Mouse (Mus musculus): Measurements from ENCODE around the gene Calb2. TPM values are rescaled to one million over a fixed set of nuclear protein-coding genes. Genes with fewer than 3 reads are reported as not detected.

The Calb2 gene
- polyA plus RNA-seq, 1 experiment from 2014 or later: 31.4 TPM

DNA sequence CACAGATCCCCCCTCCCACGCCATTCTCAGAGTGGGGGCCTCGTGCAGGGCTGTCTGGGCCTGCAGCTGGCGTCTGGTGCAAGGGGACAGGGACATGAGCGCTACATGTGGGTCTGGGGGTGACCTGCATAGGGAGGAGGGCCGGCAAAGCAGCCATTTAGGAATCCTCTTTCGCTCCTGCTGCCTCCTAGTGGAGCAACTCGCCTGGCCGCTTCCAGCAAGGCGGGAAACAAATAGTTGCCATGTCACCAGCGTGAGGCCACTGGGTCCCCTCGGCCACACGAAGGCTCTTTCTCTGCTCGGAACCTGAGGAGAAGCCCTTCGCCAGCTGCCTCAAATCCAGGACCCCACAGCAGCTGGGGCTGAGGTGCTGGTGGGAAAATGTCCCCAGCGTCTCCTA, 66.3 kb downstream of the Calb2 start:
- H3K36me3 ChIP-seq (replicated peaks): no peaks in the 10 kb centered on the region
- no peak overlapping the region for H3K4me3 ChIP-seq (replicated peaks)
- H3K9ac ChIP-seq: no peak overlapping the region
- H3K27ac ChIP-seq: no peak overlapping the region
- no peaks in the 10 kb centered on the region for H3K27me3 ChIP-seq
- H3K9me3 ChIP-seq: no peaks in the 10 kb centered on the region
- no peaks in the 10 kb centered on the region for H3K4me1 ChIP-seq
- no peak for ATAC-seq (ENCODE audit: low FRiP score)
- 89% methylated on average over 15 of the region's 15 CpGs for WGBS
- H3K4me2 ChIP-seq: no peak overlapping the region

- Histone ChIP-seq H3K27me3 (no peaks in the 10 kb centered on the region), H3K4me2 (no peak within 1 kb of the TSS), H3K4me1 (no peaks in the 10 kb centered on the region), H3K36me3 (replicated peaks) (no peaks in the 10 kb centered on the region), H3K27ac (no peak within 1 kb of the TSS), H3K4me3 (replicated peaks) (no peak within 1 kb of the TSS), H3K9me3 (no peaks in the 10 kb centered on the region), H3K9ac (no peak within 1 kb of the TSS)
- 87% methylated on average over 12 of the region's 12 CpGs for WGBS
- no peak for ATAC-seq (ENCODE audit: low FRiP score)
Measured at GRCm38 (mm10) chr8:110100907-110101306, 67.1 kb downstream of the Calb2 start, which contains the start of gene Gm21964. Gm21964 (plus strand) TSS chr8:110101207.

- Histone ChIP-seq H3K27ac (no peak overlapping the region), H3K36me3 (replicated peaks) (peaks cover 33% of the 10 kb centered on the region), H3K9ac (no peak overlapping the region), H3K27me3 (no peaks in the 10 kb centered on the region), H3K4me2 (no peak overlapping the region), H3K4me1 (no peaks in the 10 kb centered on the region), H3K9me3 (peaks cover 12% of the 10 kb centered on the region), H3K4me3 (replicated peaks) (no peak overlapping the region)
- WGBS: 84% methylated on average over 1 of the region's 1 CpGs
- ATAC-seq (ENCODE audit: low FRiP score): no peak
Measured at GRCm38 (mm10) chr8:110091869-110092268, 76.1 kb downstream of the Calb2 start.

Other genes starting within 250 kb of the Calb2 start
- gene Marveld3, start 206.0 kb downstream of the Calb2 start, polyA plus RNA-seq (2016; fragmentation: Nextera tagmentation; extraction: Ambion mirVana): 1.6 and 1.7 TPM in 2 replicates
- gene Tat, start 177.8 kb downstream of the Calb2 start, polyA plus RNA-seq (2016; fragmentation: Nextera tagmentation; extraction: Ambion mirVana): not detected in 2 replicates
- gene Chst4, start 128.5 kb downstream of the Calb2 start, polyA plus RNA-seq (2016; fragmentation: Nextera tagmentation; extraction: Ambion mirVana): not detected in 2 replicates
- gene Zfp612, start 88.5 kb downstream of the Calb2 start, polyA plus RNA-seq (2016; fragmentation: Nextera tagmentation; extraction: Ambion mirVana): 15.2 and 17.2 TPM in 2 replicates
- not detected in 2 replicates for gene Gm21964, start 67.0 kb downstream of the Calb2 start, polyA plus RNA-seq (2016; fragmentation: Nextera tagmentation; extraction: Ambion mirVana)
- gene Gm17720, start 65.5 kb downstream of the Calb2 start, polyA plus RNA-seq (2016; fragmentation: Nextera tagmentation; extraction: Ambion mirVana): not detected in 2 replicates
- 12.5 and 13.8 TPM in 2 replicates for gene Cmtr2, start 47.5 kb upstream of the Calb2 start, polyA plus RNA-seq (2016; fragmentation: Nextera tagmentation; extraction: Ambion mirVana)
- gene Hydin, start 98.8 kb upstream of the Calb2 start, polyA plus RNA-seq (2016; fragmentation: Nextera tagmentation; extraction: Ambion mirVana): 0.19 and 0.47 TPM in 2 replicates

All from forebrain, embryonic 12.5 days (tissue).